Mouse (Mus musculus) retina, postnatal 1 day (tissue): ENCODE measurements around the gene Upf3b.
"Not testable (repeated sequence)": the region's sequence is repeated elsewhere in the genome, so short reads cannot be mapped to it uniquely, and the experiment has no call there.

Experiments used
- DNase-seq: peaks from one replicate; pipeline ENCODE4 v3.0.0-alpha.2; 2012

Upf3b gene

GRCm38 (mm10) chrX:37110193-37110880 lies at the start of gene Upf3b:
Gene Upf3b, minus strand, starts transcription at chrX:37110322.
- peak; percentile 98 for DNase-seq

- peak; percentile 3 for DNase-seq
Observed at GRCm38 (mm10) chrX:37157839-37158238, 47.7 kb upstream of the Upf3b start.

- DNase-seq = peak; percentile 29
Observed at GRCm38 (mm10) chrX:37144954-37145353, 34.8 kb upstream of the Upf3b start.

GRCm38 (mm10) chrX:37144498-37144897 lies 34.4 kb upstream of the Upf3b start:
- not testable (repeated sequence) for DNase-seq

GRCm38 (mm10) chrX:37141732-37142131 lies 31.6 kb upstream of the Upf3b start:
- no peak for DNase-seq

GRCm38 (mm10) chrX:37126671-37127358 lies 16.7 kb upstream of the Upf3b start, which contains the start of gene Nkap:
Gene Nkap, plus strand, starts transcription at chrX:37126795.
- DNase-seq = peak; percentile 89

- no peak for DNase-seq
Observed at GRCm38 (mm10) chrX:37125511-37125910, 15.4 kb upstream of the Upf3b start.

GRCm38 (mm10) chrX:37120212-37120611 lies 10.1 kb upstream of the Upf3b start:
- DNase-seq = no peak

- DNase-seq = no peak
Observed at GRCm38 (mm10) chrX:37119585-37119984, 9.5 kb upstream of the Upf3b start.

GRCm38 (mm10) chrX:37117085-37117484 lies 7.0 kb upstream of the Upf3b start:
- DNase-seq = no peak

GRCm38 (mm10) chrX:37110881-37111193 lies 715 bp upstream of the Upf3b start:
- no peak for DNase-seq

- no peak for DNase-seq
Observed at GRCm38 (mm10) chrX:37109526-37110192, 463 bp downstream of the Upf3b start.

- DNase-seq = no peak
Observed at GRCm38 (mm10) chrX:37103826-37104225, 6.3 kb downstream of the Upf3b start.

GRCm38 (mm10) chrX:37098681-37099080 lies 11.4 kb downstream of the Upf3b start:
- DNase-seq = no peak

GRCm38 (mm10) chrX:37095106-37095768 lies 14.9 kb downstream of the Upf3b start:
- no peak for DNase-seq

GRCm38 (mm10) chrX:37091457-37091856 lies 18.7 kb downstream of the Upf3b start:
- DNase-seq = no peak

GRCm38 (mm10) chrX:37088778-37089177 lies 21.3 kb downstream of the Upf3b start:
- no peak for DNase-seq

- no peak for DNase-seq
Observed at GRCm38 (mm10) chrX:37085665-37086064, 24.5 kb downstream of the Upf3b start.

GRCm38 (mm10) chrX:37084927-37085660 lies 25.0 kb downstream of the Upf3b start, which contains the start of gene Rpl39:
Gene Rpl39, minus strand, starts transcription at chrX:37085402.
- DNase-seq = peak; percentile 94

- peak; percentile 8 for DNase-seq
Observed at GRCm38 (mm10) chrX:37084318-37084926, 25.7 kb downstream of the Upf3b start.

GRCm38 (mm10) chrX:37081194-37081593 lies 28.9 kb downstream of the Upf3b start:
- no peak for DNase-seq

- DNase-seq = not testable (repeated sequence)
Observed at GRCm38 (mm10) chrX:37080345-37080744, 29.8 kb downstream of the Upf3b start.
